Mouse (Mus musculus) liver, adult (tissue): ENCODE results near the gene Scn4b.

Source experiments
- GATA4 ChIP-seq: IDR thresholded peaks from 2 replicates; pipeline ENCODE4 v1.6.1; 2014; ENCODE audit warnings: mild to moderate bottlenecking, low read length; ENCODE audit not compliant: insufficient replicate concordance

Gene Scn4b

DNA sequence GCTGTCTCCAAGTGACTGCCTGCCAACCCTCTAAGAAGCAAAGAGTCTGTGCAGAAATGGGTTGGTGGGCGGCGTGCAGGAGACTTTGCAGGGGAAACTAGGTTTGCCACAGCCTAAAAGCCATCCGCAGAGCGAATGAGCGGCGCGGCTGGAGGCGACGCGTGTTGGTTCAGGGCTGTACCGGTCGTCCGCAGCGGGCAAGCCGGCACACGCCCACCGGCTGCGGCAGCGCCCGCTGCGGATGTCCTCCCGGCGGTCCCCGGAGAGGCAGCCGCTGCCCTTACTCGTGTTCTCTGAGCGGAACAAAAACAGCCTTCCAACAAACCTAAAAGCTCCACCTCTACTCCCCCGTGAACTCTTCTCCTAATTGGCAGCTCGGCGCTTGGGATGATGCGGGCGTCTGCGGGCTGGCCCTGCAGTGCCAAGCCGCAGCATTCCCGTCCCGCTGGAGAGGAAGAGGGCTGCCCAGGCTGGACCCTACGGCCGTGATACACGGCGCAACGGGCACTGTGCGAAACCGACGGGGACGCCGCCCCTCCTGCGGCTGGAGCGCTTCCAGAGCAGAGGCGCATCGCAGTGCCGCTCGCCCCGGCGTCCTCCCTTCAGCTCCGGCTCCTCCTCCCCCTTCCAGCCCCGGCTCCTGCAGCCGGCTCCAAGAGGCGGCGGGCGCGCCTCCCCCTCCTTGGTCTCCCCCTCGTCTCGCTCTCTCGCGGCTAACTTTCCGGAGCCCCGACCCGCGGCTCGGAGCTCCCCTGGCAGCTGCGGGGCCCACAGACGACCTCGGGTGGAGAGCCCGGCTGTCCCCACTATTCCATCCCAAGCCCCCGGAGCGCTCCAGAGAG is at the start of gene Scn4b:
Gene Scn4b, plus strand, starts transcription at position 205 of the 842 bp plus-strand sequence.
- TF ChIP-seq GATA4: no peak

DNA sequence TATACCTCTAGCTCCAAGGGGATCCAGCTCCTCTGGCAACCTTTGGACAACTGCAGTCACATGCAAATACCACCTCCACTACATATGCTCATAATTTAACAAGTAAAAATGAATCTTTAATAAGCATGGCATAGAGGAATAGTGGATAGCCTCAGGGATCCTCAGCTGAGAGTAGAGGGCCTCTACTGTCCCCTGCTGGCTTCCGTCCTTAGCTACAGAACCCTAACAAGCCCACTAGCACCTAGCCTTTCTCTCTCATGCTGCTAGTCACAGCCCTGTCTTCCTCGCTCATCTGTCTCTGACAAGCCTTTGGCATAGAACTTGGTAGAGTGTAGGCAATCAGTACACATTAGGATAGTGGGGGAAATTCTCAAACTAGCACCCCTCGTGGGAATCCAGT is 47.4 kb upstream of the Scn4b start:
- no peak for TF ChIP-seq GATA4

DNA sequence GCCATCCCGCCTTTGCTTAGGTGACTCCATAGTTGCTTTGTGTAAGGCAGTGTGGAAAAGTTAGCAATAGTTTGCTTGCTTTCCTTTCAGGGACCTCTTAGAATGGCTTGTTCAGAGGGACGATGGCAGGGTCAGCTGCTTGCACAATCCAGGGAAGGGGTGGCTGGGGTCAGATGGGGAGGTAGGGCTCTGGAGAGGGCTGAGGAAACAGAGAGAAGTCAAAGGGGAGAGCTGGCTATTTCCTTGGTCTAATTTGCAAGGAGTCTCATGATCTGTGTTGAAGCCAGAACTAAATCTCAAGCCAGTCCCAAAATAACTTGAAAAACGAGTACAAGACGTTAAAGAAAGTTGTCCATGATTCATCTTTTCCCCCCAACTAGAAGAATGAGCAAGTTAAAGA is 45.6 kb upstream of the Scn4b start:
- TF ChIP-seq GATA4: no peak

DNA sequence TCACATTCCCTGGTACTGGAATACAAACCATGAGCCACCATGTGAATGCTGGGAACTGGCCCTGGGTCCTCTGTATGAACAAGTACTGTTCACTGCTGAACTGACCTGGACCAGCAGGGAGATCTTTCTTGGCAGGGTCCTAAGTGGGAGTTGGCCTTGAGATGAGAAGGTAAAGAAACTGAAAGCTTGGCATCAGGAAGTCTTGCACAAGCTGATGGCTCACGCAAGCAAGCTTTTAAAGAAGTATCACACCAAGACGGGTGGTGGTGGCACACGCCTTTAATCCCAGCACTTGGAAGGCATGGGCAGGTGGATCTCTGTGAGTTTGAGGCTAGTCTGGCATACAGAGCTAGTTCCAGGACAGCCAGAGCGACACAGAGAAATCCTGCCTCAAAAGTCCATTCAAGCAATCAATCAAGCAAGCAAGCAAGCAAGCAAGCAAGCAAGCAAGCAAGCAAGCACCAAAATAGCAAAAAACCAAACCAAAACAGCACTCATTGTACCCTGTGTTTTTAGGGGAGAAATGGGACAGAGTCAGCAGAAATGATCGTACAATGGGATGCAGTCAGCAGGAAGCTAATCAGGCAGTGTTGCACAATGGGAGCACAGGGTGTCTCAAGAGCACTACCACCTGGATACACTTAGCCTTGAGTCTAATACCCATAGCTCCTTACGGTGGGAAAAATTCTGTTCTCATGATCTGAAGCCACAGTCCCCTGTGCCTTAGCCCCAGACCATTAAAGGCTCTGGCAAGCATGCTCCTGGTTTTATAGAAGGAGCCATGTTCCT is 42.9 kb upstream of the Scn4b start:
- TF ChIP-seq GATA4: no peak

DNA sequence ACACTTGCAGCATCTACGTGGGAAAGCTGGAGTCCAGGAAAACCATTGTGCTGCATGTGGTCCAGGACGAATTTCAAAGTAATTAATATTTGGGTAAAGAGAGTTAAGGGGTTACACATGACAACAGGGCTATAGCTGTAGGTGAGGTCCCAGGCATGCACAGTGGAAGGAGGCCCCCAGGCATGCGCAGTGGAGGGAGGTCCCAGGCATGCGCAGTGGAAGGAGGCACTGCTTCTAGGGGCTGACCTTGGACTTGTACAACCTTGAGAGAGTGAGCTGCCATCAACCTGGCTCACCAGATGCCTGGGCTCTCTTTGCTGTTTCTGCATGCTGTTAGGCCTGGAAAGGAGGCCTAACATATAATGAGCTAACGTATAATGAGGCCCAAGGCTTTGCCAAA is 40.3 kb upstream of the Scn4b start:
- TF ChIP-seq GATA4: no peak

DNA sequence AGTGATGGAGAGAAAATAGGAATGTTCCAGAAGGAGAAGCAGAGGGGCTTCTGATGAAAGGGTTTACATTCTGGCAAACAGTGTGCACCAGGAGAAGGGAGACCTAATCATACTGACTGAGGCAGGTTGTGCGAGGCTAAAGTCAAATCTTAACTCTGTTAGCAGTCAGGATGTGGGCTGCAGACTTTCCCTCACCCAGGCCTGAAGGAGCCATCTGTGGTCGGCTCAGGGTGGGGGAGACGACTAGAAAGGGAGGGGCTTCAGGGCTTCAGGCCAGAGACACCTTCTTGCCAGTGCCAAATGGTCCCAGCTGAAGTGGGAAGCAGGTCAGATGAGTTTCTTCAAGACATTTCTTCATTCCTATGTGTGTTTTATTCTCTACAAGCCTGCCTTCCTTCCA is 39.8 kb upstream of the Scn4b start:
- TF ChIP-seq GATA4: no peak

DNA sequence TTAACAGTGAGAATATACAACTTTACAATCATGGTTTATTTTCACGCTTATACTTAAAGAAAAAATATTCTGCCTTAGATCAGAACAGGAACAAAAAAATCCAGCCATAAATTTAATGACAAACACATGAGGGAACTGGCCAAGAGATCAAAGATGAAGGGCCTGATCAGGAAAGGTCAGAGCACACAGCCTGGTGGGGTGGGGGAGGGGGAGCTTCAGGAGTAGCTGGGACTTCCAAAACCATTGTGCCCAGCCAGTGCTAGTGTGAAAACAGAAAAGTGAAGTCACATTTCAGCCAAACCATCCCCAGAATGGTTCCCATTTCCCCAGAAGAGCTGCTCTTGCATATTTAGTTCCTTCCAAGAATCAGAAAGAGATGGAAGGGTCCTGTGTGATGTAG is 35.7 kb upstream of the Scn4b start:
- TF ChIP-seq GATA4: no peak

DNA sequence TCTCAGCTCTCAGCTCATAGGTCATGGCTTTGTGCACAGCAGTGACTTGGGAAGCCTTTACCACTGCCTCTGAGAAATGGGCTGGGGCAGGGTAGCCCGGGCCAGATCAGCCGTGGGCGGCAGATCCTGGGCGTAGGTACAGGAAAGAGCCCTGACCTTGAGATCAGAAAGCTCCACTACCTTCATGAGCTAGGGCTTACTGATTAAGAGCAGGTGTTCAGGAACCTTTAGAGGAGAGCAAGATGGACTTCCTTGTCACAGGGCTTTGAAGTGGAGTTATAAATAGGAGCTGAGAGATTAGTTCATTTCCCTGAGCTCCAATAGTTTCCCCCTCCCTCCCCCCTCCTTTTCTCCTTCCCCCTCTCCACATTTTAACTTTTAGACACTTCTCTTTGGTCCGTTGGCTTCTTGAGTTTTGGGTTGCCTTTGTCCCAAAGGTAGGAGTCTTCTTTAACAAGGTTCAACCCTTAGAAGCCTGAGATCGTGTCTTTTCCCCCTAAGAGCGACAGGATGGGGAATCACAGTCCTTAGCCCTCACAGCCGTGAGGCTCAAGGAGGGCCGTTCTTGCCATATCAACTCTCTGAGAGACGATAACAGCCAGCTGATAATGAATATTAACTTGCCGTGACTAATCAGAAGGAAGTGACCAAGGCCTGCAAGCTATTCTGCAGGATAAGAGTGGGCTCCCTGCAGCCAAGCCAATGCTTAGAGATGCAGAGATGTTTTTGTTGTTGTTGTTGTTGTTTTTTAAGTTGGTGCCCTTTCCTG is 34.8 kb upstream of the Scn4b start:
- TF ChIP-seq GATA4: no peak

DNA sequence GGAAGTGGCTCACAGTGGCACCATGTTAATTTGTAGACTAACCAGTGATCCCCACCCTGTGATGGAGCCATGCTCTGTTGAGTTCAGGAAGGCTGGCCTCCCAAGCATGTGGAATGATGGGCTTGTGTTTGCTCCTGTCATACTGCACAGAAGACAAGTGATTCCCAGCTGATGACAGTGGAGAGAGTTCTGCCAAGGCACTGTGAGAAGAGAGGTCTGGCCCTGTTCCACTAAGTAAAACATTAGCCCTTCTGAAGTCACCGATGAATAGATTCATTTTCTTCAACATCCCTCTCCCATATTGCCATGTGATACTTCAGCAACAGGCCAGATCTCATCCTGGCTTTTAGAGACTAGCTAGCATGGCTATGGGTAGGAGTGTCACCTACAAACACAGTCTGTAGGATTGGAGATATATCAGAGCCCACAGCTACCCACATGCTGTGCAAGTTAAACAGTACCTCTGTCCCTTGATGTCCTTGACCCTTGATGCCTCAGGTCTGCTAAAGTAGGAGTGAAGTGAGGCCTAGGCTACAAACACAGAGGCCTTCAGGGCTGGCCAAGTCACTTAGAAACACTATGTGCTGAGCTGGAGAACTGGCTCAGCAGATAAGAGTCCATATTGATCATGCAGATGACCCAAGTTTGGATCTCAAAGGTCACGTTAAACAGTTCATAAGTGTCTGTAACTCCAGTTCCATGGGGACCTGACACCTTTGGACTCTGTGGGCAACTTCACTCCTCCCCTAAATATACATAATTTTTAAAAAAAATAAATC is 32.4 kb upstream of the Scn4b start:
- TF ChIP-seq GATA4: peak; percentile 92

DNA sequence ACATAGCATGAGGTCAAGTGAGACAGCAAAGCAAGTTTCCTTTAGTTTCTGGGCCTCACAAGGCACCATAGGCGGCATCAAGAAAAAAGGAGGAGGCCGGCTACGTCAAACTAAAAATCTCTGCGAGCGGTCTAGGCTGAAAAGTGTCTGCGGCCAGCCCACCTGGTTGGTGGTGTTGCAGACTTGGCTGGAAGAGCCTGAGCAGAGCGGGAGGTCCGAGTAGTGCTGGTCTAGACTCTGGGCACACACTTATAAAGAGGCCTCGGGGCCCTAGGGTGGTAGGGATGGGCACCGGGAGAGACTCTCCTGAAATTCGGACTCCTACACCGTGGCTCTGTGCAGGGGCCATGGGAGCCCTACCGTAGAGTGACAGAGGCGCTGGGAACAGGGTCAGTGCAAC is 22.5 kb upstream of the Scn4b start:
- TF ChIP-seq GATA4: no peak

DNA sequence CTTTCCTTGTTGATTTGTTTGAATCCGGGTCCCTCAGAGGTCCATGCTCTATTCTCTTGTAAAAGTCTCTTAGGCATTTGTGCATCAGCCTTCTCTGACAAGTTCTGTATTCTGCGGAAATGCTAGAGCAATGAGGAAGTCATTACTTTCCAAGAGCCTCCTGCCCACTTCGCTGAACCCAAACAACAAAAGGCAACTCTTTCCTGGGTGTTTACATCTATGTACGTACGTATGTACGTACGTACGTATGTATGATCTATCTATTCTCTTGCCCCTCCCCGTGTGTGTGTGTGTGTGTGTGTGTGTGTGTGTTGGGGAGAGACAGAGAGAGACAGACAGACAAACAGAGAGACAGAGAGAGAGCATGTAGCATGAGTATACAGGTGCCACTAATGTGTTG is 21.4 kb upstream of the Scn4b start:
- no peak for TF ChIP-seq GATA4

DNA sequence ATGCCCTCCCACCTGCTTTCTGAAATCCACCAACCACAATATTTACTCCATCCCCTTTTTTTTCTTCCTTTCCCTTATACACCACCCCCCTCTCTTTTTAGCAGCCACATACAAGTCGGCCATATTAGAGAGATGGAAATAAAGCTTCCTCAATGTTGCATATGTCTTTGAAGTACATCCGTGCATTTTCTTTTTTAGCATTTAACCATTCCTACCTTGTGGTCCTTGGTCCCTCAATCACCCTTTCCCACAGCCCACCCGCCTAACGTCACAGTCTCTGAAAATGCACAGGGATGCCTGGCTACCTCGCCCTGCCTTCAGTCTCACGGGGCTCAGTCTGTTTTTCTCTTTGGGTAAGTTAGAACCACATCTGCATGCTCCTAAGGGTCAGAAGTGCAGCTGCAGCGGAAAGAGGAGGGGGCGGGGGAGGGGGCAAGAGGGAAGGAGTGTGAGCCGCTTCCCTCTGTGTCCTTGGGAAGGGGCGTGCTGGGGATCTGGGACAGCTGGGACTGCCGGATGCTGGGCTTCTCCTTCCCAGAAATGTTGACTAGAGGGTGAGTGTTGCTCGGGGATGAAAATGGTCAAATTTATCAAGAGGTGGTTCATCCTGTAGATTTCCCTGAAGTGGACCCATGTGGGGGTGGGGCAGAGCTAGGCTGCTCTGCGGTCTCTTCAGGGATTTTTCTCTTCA is 20.3 kb upstream of the Scn4b start, which contains the start of gene Scn2b:
Gene Scn2b, plus strand, starts transcription at position 42 of the 691 bp plus-strand sequence.
- no peak for TF ChIP-seq GATA4

DNA sequence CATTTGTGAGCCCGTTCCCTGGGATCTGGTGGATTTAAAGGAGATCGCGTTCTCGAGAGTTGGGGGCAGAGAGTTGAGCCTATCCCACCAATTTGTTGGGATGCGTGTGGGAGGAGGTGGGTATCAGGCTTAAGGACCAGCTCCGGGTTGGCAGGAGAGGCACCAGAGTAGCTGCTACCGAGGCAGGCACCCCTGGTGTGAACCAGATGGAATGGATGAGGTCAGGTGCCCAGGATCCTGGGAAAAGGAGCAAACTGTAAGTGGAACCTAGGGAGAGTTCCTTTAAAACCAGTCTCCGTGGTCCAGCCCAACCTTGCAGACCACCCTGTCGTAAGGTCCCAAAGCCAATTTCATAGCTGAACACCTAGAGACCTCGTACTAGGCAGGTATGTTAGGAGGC is 19.6 kb upstream of the Scn4b start:
- TF ChIP-seq GATA4: no peak

DNA sequence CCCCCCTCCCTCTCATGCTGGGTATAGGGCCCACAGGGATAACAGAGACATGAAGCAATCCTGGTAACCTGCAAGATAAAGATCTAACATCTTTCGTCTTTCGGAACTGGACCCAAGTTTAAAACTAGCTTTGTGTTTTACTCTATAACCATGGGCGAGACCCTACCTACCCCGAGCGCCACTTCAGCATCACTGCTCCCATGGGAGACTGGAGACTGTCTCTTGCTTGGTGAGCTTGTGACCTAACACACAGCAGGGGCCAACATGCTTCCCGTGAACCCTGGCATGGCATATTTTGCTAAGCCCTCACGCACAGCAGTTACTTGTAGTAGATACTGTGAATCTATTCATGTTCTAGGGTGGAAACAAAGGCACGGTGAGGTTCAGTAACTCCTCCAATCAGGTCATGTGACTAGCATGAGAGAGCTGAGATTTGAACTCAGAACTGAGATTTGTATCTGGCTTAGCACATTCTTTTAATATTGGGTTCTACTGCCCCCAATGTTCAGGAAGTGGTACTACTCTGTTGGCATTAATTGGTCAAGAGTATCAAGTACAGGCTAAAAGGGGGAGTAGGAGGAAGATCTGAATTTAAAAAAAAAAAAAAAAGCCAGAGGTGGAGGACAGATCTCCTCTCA is 18.8 kb upstream of the Scn4b start:
- TF ChIP-seq GATA4: no peak

DNA sequence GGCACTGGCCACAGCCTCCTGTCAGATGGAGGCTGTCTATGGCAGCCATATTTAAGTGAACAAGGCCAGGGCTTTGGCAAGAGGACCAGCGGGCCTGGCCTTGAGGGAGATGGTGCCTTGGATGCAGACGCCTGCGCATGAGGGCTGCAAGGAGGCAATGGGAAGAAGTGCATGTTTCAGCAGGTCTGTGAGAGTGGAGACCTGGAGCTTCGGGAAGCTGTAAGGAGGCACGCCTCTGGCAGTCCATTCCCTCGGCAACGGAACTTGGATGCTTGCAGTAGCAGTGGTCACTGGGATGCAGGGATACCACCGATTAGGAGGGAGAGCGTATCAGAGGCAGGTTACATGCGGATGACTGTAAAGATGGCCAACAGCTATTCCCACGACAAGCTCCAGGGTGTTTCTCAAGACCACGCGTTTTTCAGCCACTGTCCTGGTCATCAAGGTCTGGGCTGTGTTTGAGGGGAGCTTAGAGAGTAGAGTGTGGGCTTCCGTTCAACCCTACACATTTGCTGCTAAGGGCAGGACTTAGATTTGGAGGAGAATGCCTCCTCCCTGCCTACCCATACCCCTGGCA is 18.2 kb upstream of the Scn4b start:
- no peak for TF ChIP-seq GATA4
